Mouse (Mus musculus) stomach, postnatal 0 days (tissue): ENCODE data around the gene Nhsl1.

Source experiments
- CTCF ChIP-seq: IDR thresholded peaks from 2 replicates; pipeline ENCODE4 v1.5.1; 2016; ENCODE audit warnings: antibody characterized with exemption, low read depth, mild to moderate bottlenecking, moderate library complexity
- EP300 ChIP-seq: optimal IDR thresholded peaks from 2 replicates; pipeline ENCODE3; 2016; ENCODE audit warnings: antibody characterized with exemption

DNA sequence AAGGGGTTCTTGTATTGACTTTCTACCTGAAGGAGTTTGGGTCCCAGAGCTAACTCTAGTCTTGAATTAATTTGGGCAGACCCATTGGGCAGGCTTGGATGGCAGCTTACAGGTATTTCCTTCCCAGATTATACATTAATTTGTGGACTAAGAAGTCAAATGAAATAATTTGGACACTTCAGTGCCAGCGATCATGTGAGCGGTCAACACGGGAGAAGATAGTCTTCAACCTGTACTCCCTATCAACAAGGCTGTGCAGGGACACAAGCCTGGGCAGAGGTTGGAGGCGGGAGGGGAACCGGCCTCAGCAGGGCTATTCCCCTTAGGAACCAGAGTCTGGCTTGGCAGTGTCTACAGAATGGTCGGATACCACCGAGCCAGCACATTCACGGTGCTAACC, 49.3 kb downstream of the Nhsl1 start:
- TF ChIP-seq CTCF (no peak), EP300 (no peak)
